Mouse (Mus musculus) liver, embryonic 12.5 days (tissue): ENCODE measurements around the gene Arhgef18. TPM values are rescaled to one million over a fixed set of nuclear protein-coding genes. Genes with fewer than 3 reads are reported as not detected.

Experiments used
- ATAC-seq: fragments of 200-750 bp; cut with Nextera tagmentation; 2 replicates; pipeline ENCODE4 v1.8.0; 2017; ENCODE audit warnings: moderate number of reproducible peaks, mild to moderate bottlenecking, moderate library complexity
- H3K27ac ChIP-seq: fragments of 300-500 bp; sonication (generic); 2 replicates; pipeline ENCODE4 v1.5.1; 2016; ENCODE audit warnings: mild to moderate bottlenecking
- H3K27me3 ChIP-seq: fragments of 300-500 bp; sonication (generic); replicated peaks from 2 replicates; pipeline ENCODE4 v1.6.1; 2016; ENCODE audit warnings: mild to moderate bottlenecking, moderate library complexity
- H3K36me3 ChIP-seq: fragments of 300-500 bp; sonication (generic); 2 replicates; pipeline ENCODE4 v1.6.1; 2016; ENCODE audit warnings: mild to moderate bottlenecking, moderate library complexity
- H3K4me1 ChIP-seq: fragments of 300-500 bp; sonication (generic); 2 replicates; pipeline ENCODE4 v1.6.1; 2016
- H3K4me2 ChIP-seq: fragments of 300-500 bp; sonication (generic); 2 replicates; pipeline ENCODE4 v1.6.1; 2016; ENCODE audit warnings: mild to moderate bottlenecking, moderate library complexity
- H3K4me3 ChIP-seq: fragments of 300-500 bp; sonication (generic); 2 replicates; pipeline ENCODE4 v1.5.1; 2016; ENCODE audit warnings: mild to moderate bottlenecking, moderate library complexity
- H3K9ac ChIP-seq: fragments of 300-500 bp; sonication (generic); 2 replicates; pipeline ENCODE4 v1.6.1; 2016; ENCODE audit warnings: mild to moderate bottlenecking, moderate library complexity
- H3K9me3 ChIP-seq: fragments of 300-500 bp; sonication (generic); replicated peaks from 2 replicates; pipeline ENCODE4 v1.6.1; 2016; ENCODE audit warnings: mild to moderate bottlenecking, moderate library complexity
- WGBS: fragments of 180-500 bp; shearing (Covaris S2); methylation state at CpG from one replicate; pipeline ENCODE4 v1.1.7; 2016; ENCODE audit not compliant: insufficient replicate concordance; 5-methylcytosine and 5-hydroxymethylcytosine counted together
- polyA plus RNA-seq: library from polyadenylated mRNA; unstranded; fragments of >200 nt; fragmentation: Nextera tagmentation; extraction: Ambion mirVana; gene quantifications from 2 replicates; pipeline ENCODE4 v1.2.1, GENCODE M21; 2016

The Arhgef18 gene
- polyA plus RNA-seq, 1 experiment from 2014 or later = 4.1 TPM

DNA sequence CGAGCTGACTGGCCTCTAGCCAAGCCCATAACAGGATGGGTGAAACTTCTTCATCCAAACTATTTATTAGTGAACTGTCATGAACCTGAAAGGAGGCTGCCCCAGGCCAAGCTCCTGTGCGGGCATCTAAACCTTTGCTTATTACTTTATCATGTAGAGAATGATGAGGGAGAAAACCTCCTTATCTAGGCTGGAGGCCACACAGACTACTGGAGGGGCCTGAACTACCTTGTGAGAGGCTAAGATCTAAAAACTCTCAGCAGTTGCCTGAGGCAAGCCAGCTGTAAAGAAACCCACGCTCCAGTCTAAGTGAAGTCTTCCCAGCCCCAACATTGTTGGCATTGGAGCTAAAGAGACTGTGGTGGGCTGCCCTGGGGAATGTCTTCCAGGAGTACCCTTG is 14.6 kb downstream of the Arhgef18 start:
- Histone ChIP-seq H3K4me3 (no peak overlapping the region), H3K9me3 (no peaks in the 10 kb centered on the region), H3K27me3 (no peaks in the 10 kb centered on the region), H3K36me3 (peaks cover 7% of the 10 kb centered on the region), H3K9ac (no peak overlapping the region), H3K27ac (no peak overlapping the region), H3K4me1 (peaks cover 49% of the 10 kb centered on the region), H3K4me2 (peak overlapping the region; percentile 21; the same call in 1 of the 2 replicates)
- peak; percentile 54 for ATAC-seq
- WGBS = 48% methylated on average over 3 of the region's 3 CpGs

GRCm38 (mm10) chr8:3411085-3411484 is 18.3 kb downstream of the Arhgef18 start:
- no peaks in the 10 kb centered on the region for H3K27me3 ChIP-seq
- H3K9ac ChIP-seq = no peak overlapping the region
- no peaks in the 10 kb centered on the region for H3K9me3 ChIP-seq
- peak; percentile 46 for ATAC-seq
- H3K4me1 ChIP-seq = peaks cover 86% of the 10 kb centered on the region
- peak overlapping the region; percentile 73 for H3K27ac ChIP-seq
- 38% methylated on average over 2 of the region's 2 CpGs for WGBS
- no peak overlapping the region for H3K4me3 ChIP-seq
- H3K4me2 ChIP-seq = peak overlapping the region; percentile 53
- H3K36me3 ChIP-seq = no peaks in the 10 kb centered on the region

DNA sequence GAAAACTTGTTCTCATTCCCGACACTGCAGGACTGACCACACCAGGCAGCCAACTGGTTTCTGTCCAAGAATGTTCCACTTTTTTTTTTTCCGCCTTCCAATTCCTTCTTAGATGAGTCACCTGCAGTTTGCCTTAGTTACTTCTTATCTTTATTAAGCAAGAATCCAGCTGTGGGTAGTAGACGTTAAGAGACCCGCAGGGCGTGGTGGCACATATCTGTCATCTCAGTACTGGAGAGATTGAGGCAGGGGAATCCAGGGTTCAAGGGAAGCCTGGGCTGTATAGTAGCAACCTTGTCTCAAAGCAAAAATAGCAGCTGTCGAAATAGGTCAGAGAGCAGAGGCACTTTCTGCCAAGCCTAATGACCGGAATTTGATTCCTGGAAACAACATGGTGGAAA is 19.1 kb downstream of the Arhgef18 start:
- H3K4me1 ChIP-seq = peaks cover 86% of the 10 kb centered on the region
- H3K27me3 ChIP-seq = no peaks in the 10 kb centered on the region
- H3K9me3 ChIP-seq = no peaks in the 10 kb centered on the region
- H3K4me3 ChIP-seq = 0 out of 2 replicates have a peak overlapping the region, but pooled peaks have one; percentile 1
- H3K4me2 ChIP-seq = peak overlapping the region; percentile 53
- 29% methylated on average over 7 of the region's 7 CpGs for WGBS
- no peak overlapping the region for H3K9ac ChIP-seq
- no peaks in the 10 kb centered on the region for H3K36me3 ChIP-seq
- peak; percentile 83 for ATAC-seq
- peak overlapping the region; percentile 73 for H3K27ac ChIP-seq

- H3K9ac ChIP-seq = no peak overlapping the region
- H3K27ac ChIP-seq = peak overlapping the region; percentile 73; the same call in 1 of the 2 replicates
- 82% methylated on average over 1 of the region's 1 CpGs for WGBS
- H3K36me3 ChIP-seq = no peaks in the 10 kb centered on the region
- H3K4me3 ChIP-seq = no peak overlapping the region
- no peak for ATAC-seq
- H3K27me3 ChIP-seq = no peaks in the 10 kb centered on the region
- no peak overlapping the region for H3K4me2 ChIP-seq
- H3K9me3 ChIP-seq = no peaks in the 10 kb centered on the region
- H3K4me1 ChIP-seq = peaks cover 86% of the 10 kb centered on the region
Observed at GRCm38 (mm10) chr8:3412816-3413215, 20.0 kb downstream of the Arhgef18 start.

DNA sequence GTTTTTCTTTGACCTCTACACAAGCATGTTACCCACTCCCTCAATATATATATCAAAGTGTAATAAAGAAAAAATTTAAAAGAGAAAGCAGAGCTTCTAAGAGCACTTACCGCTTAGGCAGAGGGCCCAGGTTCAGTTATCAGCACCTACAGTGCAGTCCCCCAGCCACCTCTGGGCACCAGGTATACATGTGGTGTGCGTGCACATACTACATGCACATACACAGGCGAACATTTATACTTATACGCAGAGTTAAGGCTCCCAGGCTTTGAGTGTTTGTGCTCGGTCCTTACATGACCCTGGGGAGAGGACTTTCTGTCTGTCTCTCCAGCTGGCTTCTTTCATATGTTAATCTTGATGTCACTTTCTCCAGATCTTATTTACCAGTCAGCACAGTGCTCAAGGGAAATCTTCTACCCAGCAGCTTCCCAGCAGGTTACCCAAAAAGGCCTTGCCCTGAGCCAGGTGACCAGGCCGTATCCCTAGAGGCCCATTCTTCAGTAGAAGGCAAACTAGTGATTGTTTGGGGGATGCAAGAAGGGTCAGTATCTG is 21.9 kb downstream of the Arhgef18 start:
- Histone ChIP-seq H3K4me2 (no peak overlapping the region), H3K4me3 (no peak overlapping the region), H3K9ac (0 out of 2 replicates have a peak overlapping the region, but pooled peaks have one; percentile 1), H3K4me1 (peaks cover 86% of the 10 kb centered on the region), H3K27me3 (no peaks in the 10 kb centered on the region), H3K9me3 (no peaks in the 10 kb centered on the region), H3K27ac (no peak overlapping the region; the same call in 1 of the 2 replicates), H3K36me3 (no peaks in the 10 kb centered on the region)
- WGBS = 66% methylated on average over 6 of the region's 6 CpGs
- ATAC-seq = no peak

GRCm38 (mm10) chr8:3415259-3415658 is 22.5 kb downstream of the Arhgef18 start:
- peak overlapping the region; percentile 11; the same call in 1 of the 2 replicates for H3K27ac ChIP-seq
- peaks cover 83% of the 10 kb centered on the region for H3K4me1 ChIP-seq
- H3K9me3 ChIP-seq = no peaks in the 10 kb centered on the region
- no peak overlapping the region for H3K4me2 ChIP-seq
- H3K4me3 ChIP-seq = no peak overlapping the region
- WGBS = 49% methylated on average over 4 of the region's 4 CpGs
- no peaks in the 10 kb centered on the region; the same call in 1 of the 2 replicates for H3K36me3 ChIP-seq
- ATAC-seq = no peak
- H3K9ac ChIP-seq = 0 out of 2 replicates have a peak overlapping the region, but pooled peaks have one; percentile 1
- H3K27me3 ChIP-seq = no peaks in the 10 kb centered on the region

DNA sequence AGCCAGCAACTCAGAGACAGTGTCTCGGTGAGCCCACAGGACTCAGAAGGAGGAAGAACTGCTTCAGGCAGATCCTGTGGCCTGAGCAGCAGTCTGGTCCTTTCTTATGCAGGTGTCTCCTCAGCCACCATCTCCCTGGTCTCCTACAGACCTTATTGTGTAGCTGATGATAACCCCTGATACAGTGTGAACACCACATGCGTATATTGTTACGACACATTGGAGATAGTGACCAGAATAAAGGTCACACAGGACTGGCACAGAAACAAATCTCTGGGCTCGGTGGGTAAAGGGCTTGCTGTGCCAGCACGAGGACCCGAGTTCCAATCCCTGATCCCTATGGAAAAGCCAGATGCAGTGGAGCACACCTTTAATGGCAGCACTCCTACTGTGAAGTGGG is 22.9 kb downstream of the Arhgef18 start:
- H3K27ac ChIP-seq = no peak overlapping the region
- H3K4me2 ChIP-seq = no peak overlapping the region
- no peak for ATAC-seq
- no peaks in the 10 kb centered on the region; the same call in 1 of the 2 replicates for H3K36me3 ChIP-seq
- H3K27me3 ChIP-seq = no peaks in the 10 kb centered on the region
- H3K9ac ChIP-seq = no peak overlapping the region
- no peaks in the 10 kb centered on the region for H3K9me3 ChIP-seq
- peaks cover 79% of the 10 kb centered on the region for H3K4me1 ChIP-seq
- no peak overlapping the region for H3K4me3 ChIP-seq
- WGBS = 71% methylated on average over 6 of the region's 6 CpGs

DNA sequence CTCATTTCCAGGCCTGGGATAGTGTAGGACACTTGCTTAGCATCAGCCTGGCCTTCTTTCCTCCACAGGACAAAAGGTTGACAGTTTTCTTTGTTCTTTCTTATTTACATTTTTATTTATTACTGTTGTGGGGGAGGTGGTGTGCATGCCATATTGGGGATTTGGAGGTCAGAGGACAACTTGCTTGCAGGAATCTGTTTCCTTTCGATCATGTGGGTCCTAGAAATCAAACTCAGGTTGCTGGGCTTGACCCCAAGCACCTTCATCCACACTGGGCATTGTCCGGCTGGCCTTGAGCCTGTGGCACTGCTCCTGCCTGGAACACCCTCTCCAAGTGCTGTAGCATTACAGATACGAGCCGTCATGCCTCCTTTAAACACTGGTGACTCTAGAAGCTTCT is 24.0 kb downstream of the Arhgef18 start:
- Histone ChIP-seq H3K9me3 (no peaks in the 10 kb centered on the region), H3K9ac (no peak overlapping the region), H3K36me3 (no peaks in the 10 kb centered on the region; the same call in 1 of the 2 replicates), H3K4me3 (no peak overlapping the region), H3K27me3 (no peaks in the 10 kb centered on the region), H3K27ac (no peak overlapping the region), H3K4me1 (peaks cover 73% of the 10 kb centered on the region), H3K4me2 (no peak overlapping the region)
- no peak for ATAC-seq
- WGBS = 65% methylated on average over 4 of the region's 4 CpGs

DNA sequence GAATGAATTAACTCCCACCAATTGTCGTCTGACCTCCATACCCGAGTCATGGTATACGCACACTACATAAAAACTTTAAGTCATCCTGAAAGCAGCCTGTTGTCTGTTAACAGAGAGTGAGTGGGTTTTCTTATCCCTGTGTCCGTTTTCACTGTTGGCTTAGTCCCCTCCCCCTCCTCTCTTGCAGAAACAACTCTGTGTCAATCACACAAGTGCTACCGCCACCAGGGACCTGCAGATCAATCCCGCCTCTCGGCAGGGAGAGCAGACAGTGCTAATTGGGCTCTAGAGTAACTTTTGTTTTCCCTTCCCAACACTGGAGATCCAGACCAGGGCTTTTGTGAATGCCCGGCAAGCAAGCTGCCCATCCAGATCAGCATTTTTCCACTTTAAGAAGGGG is 24.6 kb downstream of the Arhgef18 start:
- Histone ChIP-seq H3K4me1 (peaks cover 70% of the 10 kb centered on the region), H3K9ac (no peak overlapping the region), H3K4me2 (peak overlapping the region; percentile 20), H3K27me3 (no peaks in the 10 kb centered on the region), H3K4me3 (no peak overlapping the region), H3K36me3 (no peaks in the 10 kb centered on the region; the same call in 1 of the 2 replicates), H3K27ac (peak overlapping the region; percentile 29; the same call in 1 of the 2 replicates), H3K9me3 (no peaks in the 10 kb centered on the region)
- WGBS = 17% methylated on average over 8 of the region's 8 CpGs
- ATAC-seq = peak; percentile 30; the same call in 1 of the 2 replicates

GRCm38 (mm10) chr8:3418101-3418500 is 25.3 kb downstream of the Arhgef18 start:
- ATAC-seq = no peak
- H3K36me3 ChIP-seq = no peaks in the 10 kb centered on the region; the same call in 1 of the 2 replicates
- no peaks in the 10 kb centered on the region for H3K9me3 ChIP-seq
- 77% methylated on average over 1 of the region's 1 CpGs for WGBS
- H3K4me2 ChIP-seq = peak overlapping the region; percentile 20; the same call in 1 of the 2 replicates
- H3K4me3 ChIP-seq = no peak overlapping the region
- H3K4me1 ChIP-seq = peaks cover 63% of the 10 kb centered on the region
- no peak overlapping the region for H3K9ac ChIP-seq
- H3K27ac ChIP-seq = 0 out of 2 replicates have a peak overlapping the region, but pooled peaks have one; percentile 28
- no peaks in the 10 kb centered on the region for H3K27me3 ChIP-seq

GRCm38 (mm10) chr8:3420105-3420706 is 27.4 kb downstream of the Arhgef18 start:
- 75% methylated on average over 10 of the region's 10 CpGs for WGBS
- Histone ChIP-seq H3K27me3 (no peaks in the 10 kb centered on the region), H3K9me3 (no peaks in the 10 kb centered on the region), H3K36me3 (no peaks in the 10 kb centered on the region; the same call in 1 of the 2 replicates), H3K27ac (no peak overlapping the region), H3K4me3 (no peak overlapping the region), H3K4me2 (no peak overlapping the region), H3K9ac (no peak overlapping the region), H3K4me1 (peaks cover 42% of the 10 kb centered on the region)
- no peak for ATAC-seq

- H3K9ac ChIP-seq = no peak overlapping the region
- H3K9me3 ChIP-seq = no peaks in the 10 kb centered on the region
- peaks cover 30% of the 10 kb centered on the region for H3K4me1 ChIP-seq
- H3K4me3 ChIP-seq = no peak overlapping the region
- no peak overlapping the region for H3K27ac ChIP-seq
- WGBS = 70% methylated on average over 5 of the region's 5 CpGs
- H3K36me3 ChIP-seq = no peaks in the 10 kb centered on the region; the same call in 1 of the 2 replicates
- ATAC-seq = no peak
- no peaks in the 10 kb centered on the region for H3K27me3 ChIP-seq
- no peak overlapping the region for H3K4me2 ChIP-seq
Observed at GRCm38 (mm10) chr8:3421507-3421906, 28.7 kb downstream of the Arhgef18 start.
